ENCODE assay signal across 16 mouse cellular contexts in the genomic region with DNA sequence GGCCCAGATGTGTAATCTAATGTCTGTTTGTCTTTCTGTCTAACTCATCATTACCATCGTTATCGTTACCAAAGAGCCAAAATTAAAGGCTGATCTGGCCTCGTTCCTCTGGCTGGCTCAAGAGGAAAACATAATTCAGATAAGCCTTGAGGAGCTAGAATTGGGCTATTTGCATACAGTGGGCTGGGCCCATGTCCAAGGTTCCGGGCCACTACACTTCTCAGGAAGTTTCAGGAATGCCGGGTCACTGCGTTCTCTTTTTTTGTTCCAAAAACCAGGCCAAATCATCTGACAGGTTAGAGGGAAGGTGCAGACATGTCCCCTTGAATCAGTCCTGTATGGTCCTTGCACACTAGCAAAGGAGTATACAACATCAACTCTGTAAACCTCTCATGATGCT.
DNase-seq lines count a peak whose midpoint lies in the region; ATAC-seq and TF ChIP-seq lines count a peak whose summit lies in the region.
"Had no signal": no experiment of that assay in that cellular context is flagged by ENCODE, and none has a peak within 500 bp of the region (broad histone marks: within the 10 kb centered on the region; RNA-seq: fewer than 3 reads in every experiment).

No protein-coding gene starts in this region.

- H3K36me3 ChIP-seq in heart, embryonic 11.5 days (ENCODE audit: control insufficient read depth, insufficient read depth, low read length): no peaks in the 10 kb centered on the region
- H3K36me3 ChIP-seq in lung, postnatal 0 days (ENCODE audit: insufficient read depth, low read length): no peaks in the 10 kb centered on the region
- no peaks in the 10 kb centered on the region for H3K36me3 ChIP-seq in midbrain, embryonic 15.5 days (replicated peaks)
- no peaks in the 10 kb centered on the region for H3K36me3 ChIP-seq in forebrain, embryonic 14.5 days (ENCODE audit: control insufficient read depth, insufficient read depth, low read length)
- H3K36me3 ChIP-seq: limb, embryonic 12.5 days; neural tube, embryonic 15.5 days had no signal

- no peak for ATAC-seq in heart, embryonic 11.5 days (replicated peaks; ENCODE audit: insufficient number of reproducible peaks, low FRiP score, low TSS enrichment)
- no peak for ATAC-seq in lung, postnatal 0 days
- no peak for ATAC-seq in midbrain, embryonic 15.5 days (replicated peaks)
- ATAC-seq in forebrain, embryonic 14.5 days: no peak
- ATAC-seq: activated CD4-positive, CD25-positive, alpha-beta regulatory T cell, adult 4 months had no signal

- H3K4me3 ChIP-seq in heart, embryonic 11.5 days (ENCODE audit: low read depth, low read length): no peak overlapping the region
- H3K4me3 ChIP-seq in lung, postnatal 0 days (ENCODE audit: low read depth, low read length): no peak overlapping the region
- H3K4me3 ChIP-seq in midbrain, embryonic 15.5 days: no peak overlapping the region
- H3K4me3 ChIP-seq in forebrain, embryonic 14.5 days (ENCODE audit: low read depth, low read length): no peak overlapping the region
- H3K4me3 ChIP-seq: erythroblast, embryonic 14.5 days; limb, embryonic 12.5 days; neural tube, embryonic 15.5 days had no signal

- H3K4me2 ChIP-seq in heart, embryonic 11.5 days: no peak overlapping the region
- H3K4me2 ChIP-seq in lung, postnatal 0 days (replicated peaks; ENCODE audit: low read depth, low read length): no peak overlapping the region
- H3K4me2 ChIP-seq in midbrain, embryonic 15.5 days: no peak overlapping the region
- no peak overlapping the region for H3K4me2 ChIP-seq in forebrain, embryonic 14.5 days (ENCODE audit: low read length)
- H3K4me2 ChIP-seq: limb, embryonic 12.5 days; neural tube, embryonic 15.5 days had no signal

- no peak for TF ChIP-seq EP300 in lung, postnatal 0 days (IDR thresholded peaks at IDR 0.05)

- H3K27ac ChIP-seq in heart, embryonic 11.5 days (ENCODE audit: low read depth, low read length): no peak overlapping the region
- H3K27ac ChIP-seq in lung, postnatal 0 days (ENCODE audit: low read length): no peak overlapping the region
- H3K27ac ChIP-seq in midbrain, embryonic 15.5 days: no peak overlapping the region
- H3K27ac ChIP-seq in forebrain, embryonic 14.5 days (ENCODE audit: low read depth, low read length): no peak overlapping the region
- H3K27ac ChIP-seq: kidney, postnatal 0 days; limb, embryonic 12.5 days; neural tube, embryonic 15.5 days had no signal

- H3K4me1 ChIP-seq in heart, embryonic 11.5 days (ENCODE audit: control insufficient read depth, insufficient read depth, low read length): no peaks in the 10 kb centered on the region
- peaks cover 5% of the 10 kb centered on the region; the same call in 1 of the 2 replicates for H3K4me1 ChIP-seq in lung, postnatal 0 days (ENCODE audit: insufficient read depth, low read depth, low read length)
- peaks cover 6% of the 10 kb centered on the region for H3K4me1 ChIP-seq in midbrain, embryonic 15.5 days
- peaks cover 4% of the 10 kb centered on the region for H3K4me1 ChIP-seq in forebrain, embryonic 14.5 days (ENCODE audit: control insufficient read depth, insufficient read depth, low read length)
- H3K4me1 ChIP-seq: limb, embryonic 12.5 days had no signal

- no peak for TF ChIP-seq CTCF in lung, postnatal 0 days (IDR thresholded peaks at IDR 0.05)

- WGBS in heart, embryonic 11.5 days (ENCODE audit: insufficient replicate concordance): 56% methylated on average over 6 of the region's 6 CpGs
- 20% methylated on average over 6 of the region's 6 CpGs for WGBS in lung, postnatal 0 days
- WGBS in midbrain, embryonic 15.5 days: 67% methylated on average over 6 of the region's 6 CpGs
- 60% methylated on average over 6 of the region's 6 CpGs for WGBS in forebrain, embryonic 14.5 days

- no peaks in the 10 kb centered on the region for H3K9me3 ChIP-seq in heart, embryonic 11.5 days (replicated peaks; ENCODE audit: control insufficient read depth, low read length)
- no peaks in the 10 kb centered on the region for H3K9me3 ChIP-seq in lung, postnatal 0 days (ENCODE audit: low read length)
- H3K9me3 ChIP-seq in midbrain, embryonic 15.5 days: no peaks in the 10 kb centered on the region
- H3K9me3 ChIP-seq in forebrain, embryonic 14.5 days (replicated peaks; ENCODE audit: control insufficient read depth, low read length): no peaks in the 10 kb centered on the region
- H3K9me3 ChIP-seq: limb, embryonic 12.5 days; neural tube, embryonic 15.5 days had no signal

- H3K27me3 ChIP-seq in heart, embryonic 11.5 days (ENCODE audit: control insufficient read depth, insufficient read depth, low read length): no peaks in the 10 kb centered on the region
- no peaks in the 10 kb centered on the region for H3K27me3 ChIP-seq in lung, postnatal 0 days (replicated peaks; ENCODE audit: insufficient read depth, low read length)
- no peaks in the 10 kb centered on the region for H3K27me3 ChIP-seq in midbrain, embryonic 15.5 days (replicated peaks)
- no peaks in the 10 kb centered on the region for H3K27me3 ChIP-seq in forebrain, embryonic 14.5 days (replicated peaks; ENCODE audit: control insufficient read depth, insufficient read depth, low read length)
- H3K27me3 ChIP-seq: limb, embryonic 12.5 days; neural tube, embryonic 15.5 days had no signal

- intact Hi-C loops in heart, postnatal 36 days (cut with DNase I): no loop called here

- no peak overlapping the region for H3K9ac ChIP-seq in heart, embryonic 11.5 days (ENCODE audit: low read depth, low read length)
- H3K9ac ChIP-seq in lung, postnatal 0 days (replicated peaks; ENCODE audit: low read depth): no peak overlapping the region
- H3K9ac ChIP-seq in midbrain, embryonic 15.5 days: no peak overlapping the region
- no peak overlapping the region for H3K9ac ChIP-seq in forebrain, embryonic 14.5 days (ENCODE audit: low read length)
- H3K9ac ChIP-seq: limb, embryonic 12.5 days; neural tube, embryonic 15.5 days had no signal

- peak; percentile 6 to 10 for DNase-seq in heart, postnatal 36 days
- peak; percentile 20 for DNase-seq in NIH3T3 (ENCODE audit: low read depth)
- peak; percentile 36 to 62 for DNase-seq in kidney, adult 8-10 months
- peak; percentile 40 for DNase-seq in lung, postnatal 0 days (ENCODE audit: low spot score)
- DNase-seq in forebrain, embryonic 14.5 days (ENCODE audit: low spot score): no peak
- DNase-seq in thymus, postnatal 10 days (ENCODE audit: low spot score in 2 of 2): no peak
- DNase-seq: gastrocnemius, postnatal 25 days; layer of hippocampus, postnatal 36 days; thymus, postnatal 25 days had no signal

Comparison
In these comparisons a context has a peak if more than half of its experiments do, and no peak if none do; other contexts are left out.
1. DNase-seq: peak in heart, postnatal 36 days (2 of 2), NIH3T3 (single experiment), kidney, adult 8-10 months (2 of 2) and lung, postnatal 0 days (single experiment); none in forebrain, embryonic 14.5 days (single experiment) and thymus, postnatal 10 days (0 of 2).